Mouse (Mus musculus) hindbrain, embryonic 14.5 days (tissue): ENCODE results near the gene Acss2. TPM values are rescaled to one million over a fixed set of nuclear protein-coding genes. Genes with fewer than 3 reads are reported as not detected.

ENCODE experiments used
- ATAC-seq: fragments of 200-750 bp; cut with Nextera tagmentation; 2 replicates; pipeline ENCODE4 v1.8.0; 2017; ENCODE audit warnings: moderate number of reproducible peaks, mild to moderate bottlenecking, moderate TSS enrichment, moderate library complexity; ENCODE audit not compliant: low FRiP score
- DNase-seq: peaks from one replicate; pipeline ENCODE4 v3.0.0-alpha.2; 2015; ENCODE audit warnings: low spot score
- H3K27ac ChIP-seq: fragments of 300-500 bp; sonication (generic); 2 replicates; pipeline ENCODE4 v1.5.1; 2014; ENCODE audit warnings: mild to moderate bottlenecking, moderate library complexity
- H3K27me3 ChIP-seq: fragments of 300-500 bp; sonication (generic); 2 replicates; pipeline ENCODE4 v1.6.1; 2014; ENCODE audit warnings: mild to moderate bottlenecking, low read length, mixed read lengths; ENCODE audit not compliant: control insufficient read depth, insufficient read depth
- H3K36me3 ChIP-seq: fragments of 300-500 bp; sonication (generic); replicated peaks from 2 replicates; pipeline ENCODE4 v1.6.1; 2014; ENCODE audit not compliant: control insufficient read depth, insufficient read depth
- H3K4me1 ChIP-seq: fragments of 300-500 bp; sonication (generic); replicated peaks from 2 replicates; pipeline ENCODE4 v1.6.1; 2014; ENCODE audit warnings: antibody characterized with exemption, low read length, mixed read lengths; ENCODE audit not compliant: control insufficient read depth, insufficient read depth
- H3K4me2 ChIP-seq: fragments of 300-500 bp; sonication (generic); replicated peaks from 2 replicates; pipeline ENCODE4 v1.6.1; 2014; ENCODE audit warnings: mild to moderate bottlenecking, moderate library complexity
- H3K4me3 ChIP-seq: fragments of 300-500 bp; sonication (generic); replicated peaks from 2 replicates; pipeline ENCODE4 v1.5.1; 2014; ENCODE audit warnings: mild to moderate bottlenecking, low read length
- H3K9ac ChIP-seq: fragments of 300-500 bp; sonication (generic); 2 replicates; pipeline ENCODE4 v1.6.1; 2014
- H3K9me3 ChIP-seq: fragments of 300-500 bp; sonication (generic); 2 replicates; pipeline ENCODE4 v1.6.1; 2016; ENCODE audit warnings: low read length; ENCODE audit not compliant: control insufficient read depth
- WGBS: fragments of 180-500 bp; shearing (Covaris S2); extraction: QIAGEN DNeasy Blood & Tissue Kit; methylation state at CpG from one replicate; pipeline ENCODE4 v1.1.7; 2014; 5-methylcytosine and 5-hydroxymethylcytosine counted together
- polyA plus RNA-seq: library from polyadenylated mRNA; unstranded; fragments of >200 nt; fragmentation: Nextera tagmentation; extraction: Ambion mirVana; gene quantifications from 2 replicates; pipeline ENCODE4 v1.2.1, GENCODE M21; 2014

Gene Acss2
- polyA plus RNA-seq, 1 experiment from 2014 or later, result 25.3 TPM

- WGBS, result 86% methylated on average over 5 of the region's 5 CpGs
- no peak for ATAC-seq
Measured at GRCm38 (mm10) chr2:155582996-155583395, 65.2 kb downstream of the Acss2 start.

DNA sequence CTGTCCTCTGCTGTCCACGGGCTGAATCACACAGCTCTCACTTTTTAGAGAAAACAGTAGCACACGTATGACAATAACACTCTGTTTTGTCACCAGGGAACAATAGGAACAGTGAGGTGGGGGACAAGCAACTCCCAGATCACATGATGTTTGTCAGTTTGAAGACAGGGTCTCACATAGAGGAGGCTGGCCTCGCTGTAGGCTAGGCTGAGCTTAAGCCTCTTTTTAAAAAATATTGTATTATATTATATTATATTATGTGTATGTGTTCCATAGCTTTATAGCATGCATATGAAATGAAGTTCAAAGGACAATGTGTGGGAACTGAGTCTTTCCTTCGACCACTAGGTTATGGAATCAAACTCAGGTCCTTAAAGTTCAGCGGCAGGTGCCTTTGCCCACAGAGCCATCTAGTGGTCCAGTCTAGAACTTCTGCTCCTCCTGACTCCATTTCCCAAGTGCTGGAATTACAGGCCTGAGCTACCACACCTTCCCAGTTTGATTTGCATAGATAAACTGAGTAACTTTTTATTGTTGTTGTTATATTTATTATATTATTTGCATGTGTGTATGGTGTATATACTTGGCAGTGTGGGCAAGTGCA lies 66.3 kb downstream of the Acss2 start:
- Histone ChIP-seq H3K27ac (no peak overlapping the region), H3K4me1 (no peaks in the 10 kb centered on the region), H3K9ac (no peak overlapping the region), H3K9me3 (no peaks in the 10 kb centered on the region), H3K36me3 (no peaks in the 10 kb centered on the region), H3K4me3 (no peak overlapping the region), H3K27me3 (no peaks in the 10 kb centered on the region), H3K4me2 (no peak overlapping the region)
- WGBS, result 44% methylated on average over 5 of the region's 5 CpGs
- DNase-seq, result peak; percentile 79
- ATAC-seq, result no peak

More at GRCm38 (mm10) chr2:155582996-155583395, 65.2 kb downstream of the Acss2 start:
- Histone ChIP-seq H3K9me3 (no peaks in the 10 kb centered on the region), H3K4me2 (no peak overlapping the region), H3K4me1 (no peaks in the 10 kb centered on the region), H3K4me3 (no peak overlapping the region), H3K9ac (no peak overlapping the region), H3K27me3 (no peaks in the 10 kb centered on the region), H3K36me3 (no peaks in the 10 kb centered on the region), H3K27ac (no peak overlapping the region)
- no peak for DNase-seq

GRCm38 (mm10) chr2:155585082-155585481 lies 67.3 kb downstream of the Acss2 start:
- WGBS, result 80% methylated on average over 9 of the region's 9 CpGs
- Histone ChIP-seq H3K4me3 (no peak overlapping the region), H3K36me3 (no peaks in the 10 kb centered on the region), H3K9me3 (no peaks in the 10 kb centered on the region), H3K27ac (no peak overlapping the region), H3K4me2 (no peak overlapping the region), H3K27me3 (no peaks in the 10 kb centered on the region), H3K9ac (no peak overlapping the region), H3K4me1 (no peaks in the 10 kb centered on the region)
- DNase-seq (no peak), ATAC-seq (no peak)

GRCm38 (mm10) chr2:155585486-155585885 lies 67.7 kb downstream of the Acss2 start:
- Histone ChIP-seq H3K9ac (no peak overlapping the region), H3K4me2 (no peak overlapping the region), H3K27ac (no peak overlapping the region), H3K4me1 (no peaks in the 10 kb centered on the region), H3K4me3 (no peak overlapping the region), H3K36me3 (no peaks in the 10 kb centered on the region), H3K27me3 (no peaks in the 10 kb centered on the region), H3K9me3 (no peaks in the 10 kb centered on the region)
- ATAC-seq, result no peak
- DNase-seq, result no peak
- 60% methylated on average over 10 of the region's 10 CpGs for WGBS

DNA sequence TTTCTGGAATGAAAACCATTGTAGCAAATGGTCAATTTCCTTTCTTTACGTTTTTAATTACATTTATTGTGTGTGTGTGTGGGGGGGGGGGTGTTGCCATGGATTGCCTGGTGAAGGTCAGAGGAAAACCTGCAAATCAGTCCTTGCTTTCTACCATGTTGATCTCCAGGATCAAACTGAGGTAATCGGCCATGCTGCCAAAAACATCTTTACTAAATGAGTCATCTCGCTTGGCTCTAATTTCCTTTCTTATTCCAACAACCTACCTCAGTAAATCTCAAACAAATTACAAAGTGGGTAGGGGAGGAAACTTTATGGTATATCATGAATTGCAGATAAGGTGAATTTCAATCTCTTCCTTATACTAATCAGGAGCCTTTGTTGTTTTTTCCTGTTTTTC lies 70.4 kb downstream of the Acss2 start:
- no peak overlapping the region for H3K9ac ChIP-seq
- no peak overlapping the region for H3K4me3 ChIP-seq
- 86% methylated on average over 3 of the region's 3 CpGs for WGBS
- H3K36me3 ChIP-seq, result no peaks in the 10 kb centered on the region
- peaks cover 10% of the 10 kb centered on the region; the same call in 1 of the 2 replicates for H3K4me1 ChIP-seq
- H3K9me3 ChIP-seq, result no peaks in the 10 kb centered on the region
- DNase-seq (no peak), ATAC-seq (no peak)
- no peaks in the 10 kb centered on the region for H3K27me3 ChIP-seq
- H3K27ac ChIP-seq, result no peak overlapping the region
- no peak overlapping the region for H3K4me2 ChIP-seq

GRCm38 (mm10) chr2:155589521-155589920 lies 71.8 kb downstream of the Acss2 start:
- Histone ChIP-seq H3K4me1 (peaks cover 10% of the 10 kb centered on the region; the same call in 1 of the 2 replicates), H3K27ac (no peak overlapping the region), H3K4me3 (no peak overlapping the region), H3K9me3 (no peaks in the 10 kb centered on the region), H3K4me2 (no peak overlapping the region), H3K9ac (no peak overlapping the region), H3K27me3 (no peaks in the 10 kb centered on the region), H3K36me3 (no peaks in the 10 kb centered on the region)
- 75% methylated on average over 6 of the region's 6 CpGs for WGBS
- DNase-seq (no peak), ATAC-seq (no peak)

- H3K4me1 ChIP-seq, result peaks cover 10% of the 10 kb centered on the region; the same call in 1 of the 2 replicates
- WGBS, result 81% methylated on average over 2 of the region's 2 CpGs
- no peak overlapping the region for H3K4me3 ChIP-seq
- no peak for DNase-seq
- no peak overlapping the region for H3K27ac ChIP-seq
- H3K9ac ChIP-seq, result no peak overlapping the region
- H3K36me3 ChIP-seq, result no peaks in the 10 kb centered on the region
- H3K9me3 ChIP-seq, result no peaks in the 10 kb centered on the region
- no peak for ATAC-seq
- H3K27me3 ChIP-seq, result no peaks in the 10 kb centered on the region
- no peak overlapping the region for H3K4me2 ChIP-seq
Measured at GRCm38 (mm10) chr2:155590876-155591275, 73.1 kb downstream of the Acss2 start.

DNA sequence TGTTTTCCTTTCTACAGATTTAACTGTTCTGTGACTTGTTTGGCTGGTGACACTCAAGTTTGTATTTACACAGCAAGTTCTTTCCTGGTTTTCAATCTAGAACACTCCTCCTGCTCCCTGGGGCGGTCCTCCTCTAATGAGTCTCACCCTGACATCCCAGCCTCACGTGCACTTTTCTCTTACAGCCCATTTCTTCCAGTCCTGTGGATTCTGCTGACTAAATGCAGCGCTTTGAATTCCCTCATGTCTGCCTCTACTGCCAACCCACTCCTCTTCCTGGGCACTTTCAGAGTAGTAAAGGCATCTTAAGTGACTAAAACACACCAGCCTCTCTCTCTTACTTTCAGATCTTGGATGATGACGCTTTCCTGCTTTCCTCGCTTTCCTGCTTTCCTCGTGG lies 73.9 kb downstream of the Acss2 start:
- Histone ChIP-seq H3K27ac (peak overlapping the region; percentile 78), H3K4me2 (peak overlapping the region; percentile 67), H3K27me3 (no peaks in the 10 kb centered on the region), H3K36me3 (no peaks in the 10 kb centered on the region), H3K4me1 (peaks cover 10% of the 10 kb centered on the region; the same call in 1 of the 2 replicates), H3K9me3 (no peaks in the 10 kb centered on the region), H3K4me3 (peak overlapping the region; percentile 59), H3K9ac (peak overlapping the region; percentile 68)
- 6% methylated on average over 6 of the region's 6 CpGs for WGBS
- ATAC-seq (no peak), DNase-seq (peak; percentile 30)

- peak within 1 kb of the TSS; percentile 67 for H3K4me2 ChIP-seq
- no peaks in the 10 kb centered on the region for H3K36me3 ChIP-seq
- under 1% methylated on average over 53 of the region's 53 CpGs for WGBS
Measured at GRCm38 (mm10) chr2:155592137-155592853, 74.5 kb downstream of the Acss2 start, which contains the start of gene Gss. TSS of gene Gss (minus strand) at chr2:155592810.

More at GRCm38 (mm10) chr2:155592137-155592853, 74.5 kb downstream of the Acss2 start, which contains the start of gene Gss:
- H3K4me3 ChIP-seq, result peak within 1 kb of the TSS; percentile 59
- H3K9ac ChIP-seq, result peak within 1 kb of the TSS; percentile 68
- peak; percentile 97 for DNase-seq
- H3K4me1 ChIP-seq, result peaks cover 10% of the 10 kb centered on the region; the same call in 1 of the 2 replicates
- H3K27ac ChIP-seq, result peak within 1 kb of the TSS; percentile 78
- no peaks in the 10 kb centered on the region for H3K27me3 ChIP-seq
- peak; percentile 91 for ATAC-seq
- no peaks in the 10 kb centered on the region for H3K9me3 ChIP-seq
